Mouse (Mus musculus) heart, postnatal 10 days (tissue): ENCODE results near the gene Apoa2. TPM values are rescaled to one million over a fixed set of nuclear protein-coding genes. Genes with fewer than 3 reads are reported as not detected.

ENCODE experiments used
- DNase-seq, 2 experiments: peaks; one replicate each; pipeline ENCODE4 v3.0.0; 2021
- intact Hi-C: fragments of 180-260 bp; cut with DNase I; formaldehyde crosslinking; loops from one replicate; pipeline ENCODE4 v1.15.1; 2025
- total RNA-seq, 2 experiments: library from RNA; stranded (reverse); gene quantifications; 2 replicates each; pipeline ENCODE4 v1.2.3; 2021

Gene Apoa2
- total RNA-seq, 2 experiments from 2014 or later, result 2.3 to 4.2 TPM

GRCm38 (mm10) chr1:171204249-171204644 is 20.6 kb upstream of the Apoa2 start:
- no peak for DNase-seq
- intact Hi-C loops, result no loop called here

- DNase-seq, result no peak
- intact Hi-C loops, result no loop called here
These were observed 19.0 kb upstream of the Apoa2 start for GRCm38 (mm10) chr1:171205704-171206493.

GRCm38 (mm10) chr1:171209409-171209808 is 15.4 kb upstream of the Apoa2 start:
- intact Hi-C loops, result no loop called here
- no peak for DNase-seq

GRCm38 (mm10) chr1:171212854-171213253 is 12.0 kb upstream of the Apoa2 start:
- DNase-seq, result no peak
- intact Hi-C loops, result no loop called here

- intact Hi-C loops, result no loop called here
These were observed 10.9 kb upstream of the Apoa2 start, which contains the start of gene Nr1i3 for GRCm38 (mm10) chr1:171213801-171214496. Gene Nr1i3, plus strand, starts transcription at chr1:171213970.

GRCm38 (mm10) chr1:171216241-171216955 is 8.5 kb upstream of the Apoa2 start:
- intact Hi-C loops, result no loop called here
- no peak for DNase-seq

More at GRCm38 (mm10) chr1:171213801-171214496, 10.9 kb upstream of the Apoa2 start, which contains the start of gene Nr1i3:
- DNase-seq, result no peak

GRCm38 (mm10) chr1:171220871-171221270 is 4.0 kb upstream of the Apoa2 start:
- peak; percentile 91 to 94 for DNase-seq
- intact Hi-C loops, result loop anchor here (1.0 to 2.0 kb wide), 2 partner anchors 28 to 57 kb away; no protein-coding TSS in a partner anchor

- DNase-seq, result peak in 1 of 2 experiments; percentile 30
- intact Hi-C loops, result loop anchor here (1.0 to 2.0 kb wide), 4 partner anchors 23 to 105 kb away; no protein-coding TSS in a partner anchor
These were observed 3.3 kb upstream of the Apoa2 start for GRCm38 (mm10) chr1:171221281-171222193.

GRCm38 (mm10) chr1:171222238-171223155 is 2.4 kb upstream of the Apoa2 start, which contains the start of gene Tomm40l:
Gene Tomm40l, minus strand, starts transcription at chr1:171222514.
- peak; percentile 95 to 97 for DNase-seq
- intact Hi-C loops, result loop anchor here (1.0 to 2.0 kb wide), 3 partner anchors 22 to 106 kb away; no protein-coding TSS in a partner anchor

GRCm38 (mm10) chr1:171223168-171223567 is 1.7 kb upstream of the Apoa2 start:
- intact Hi-C loops, result loop anchor here (1.0 to 2.0 kb wide), 2 partner anchors 22 to 34 kb away; no protein-coding TSS in a partner anchor
- DNase-seq, result no peak

- intact Hi-C loops, result loop anchor here (1.0 to 2.0 kb wide), 3 partner anchors 21 to 57 kb away; partner anchors contain the start of gene Ppox
- peak in 1 of 2 experiments; percentile 41 for DNase-seq
These were observed 1.1 kb upstream of the Apoa2 start for GRCm38 (mm10) chr1:171223796-171224195.

- no peak for DNase-seq
- intact Hi-C loops, result loop anchor here (1.0 kb wide), 1 partner anchor 13 kb away; no protein-coding TSS in a partner anchor
These were observed 1.9 kb downstream of the Apoa2 start for GRCm38 (mm10) chr1:171226780-171227179.

- intact Hi-C loops, result no loop called here
These were observed 3.0 kb downstream of the Apoa2 start for GRCm38 (mm10) chr1:171227879-171228278.

GRCm38 (mm10) chr1:171229750-171230149 is 4.9 kb downstream of the Apoa2 start:
- DNase-seq, result no peak

More at GRCm38 (mm10) chr1:171227879-171228278, 3.0 kb downstream of the Apoa2 start:
- no peak for DNase-seq

GRCm38 (mm10) chr1:171230215-171230614 is 5.4 kb downstream of the Apoa2 start:
- intact Hi-C loops, result no loop called here
- no peak for DNase-seq

More at GRCm38 (mm10) chr1:171229750-171230149, 4.9 kb downstream of the Apoa2 start:
- intact Hi-C loops, result no loop called here

- intact Hi-C loops, result no loop called here
These were observed 7.0 kb downstream of the Apoa2 start for GRCm38 (mm10) chr1:171231844-171232243.

GRCm38 (mm10) chr1:171232348-171232747 is 7.5 kb downstream of the Apoa2 start:
- no peak for DNase-seq

More at GRCm38 (mm10) chr1:171231844-171232243, 7.0 kb downstream of the Apoa2 start:
- no peak for DNase-seq

More at GRCm38 (mm10) chr1:171232348-171232747, 7.5 kb downstream of the Apoa2 start:
- intact Hi-C loops, result no loop called here
